ENCODE assay signal across 16 mouse cellular contexts in genomic region chr11:117205447-117205846, GRCm38 (mm10). TPM values are rescaled to one million over a fixed set of nuclear protein-coding genes. Genes with fewer than 3 reads are reported as not detected.
DNase-seq lines count a peak whose midpoint lies in the region; ATAC-seq and TF ChIP-seq lines count a peak whose summit lies in the region.
"Had no signal": no experiment of that assay in that cellular context is flagged by ENCODE, and none has a peak within 500 bp of the region (broad histone marks: within the 10 kb centered on the region; RNA-seq: fewer than 3 reads in every experiment).

No protein-coding gene starts in this region.

- 0 out of 2 replicates have a peak, but pooled peaks have one; percentile 26 for ATAC-seq in intestine, embryonic 15.5 days
- no peak for ATAC-seq in liver, embryonic 16.5 days (ENCODE audit: low read depth)
- ATAC-seq: activated CD4-positive, CD25-positive, alpha-beta regulatory T cell, adult 4 months; forebrain, embryonic 14.5 days had no signal

- peaks cover 39% of the 10 kb centered on the region for H3K4me1 ChIP-seq in liver, adult 2 months (ENCODE audit: control insufficient read depth, insufficient read depth, low read length)
- peaks cover 19% of the 10 kb centered on the region for H3K4me1 ChIP-seq in intestine, embryonic 15.5 days (replicated peaks)
- H3K4me1 ChIP-seq in liver, embryonic 16.5 days (ENCODE audit: control insufficient read depth, low read depth, low read length): peaks cover 15% of the 10 kb centered on the region

- no peak for TF ChIP-seq POLR2A in liver, adult 2 months (IDR thresholded peaks at IDR 0.05; ENCODE audit: extremely low read depth, insufficient read depth, low read length)

- 0 out of 2 replicates have a peak overlapping the region, but pooled peaks have one; percentile 0 for H3K4me3 ChIP-seq in liver, adult 2 months (ENCODE audit: insufficient read depth, low read depth, low read length)
- H3K4me3 ChIP-seq in intestine, embryonic 15.5 days (replicated peaks): no peak overlapping the region
- H3K4me3 ChIP-seq in liver, embryonic 16.5 days (ENCODE audit: low read depth, low read length): no peak overlapping the region
- H3K4me3 ChIP-seq: limb, embryonic 13.5 days; lung, embryonic 15.5 days had no signal

- no peaks in the 10 kb centered on the region for H3K9me3 ChIP-seq in intestine, embryonic 15.5 days
- H3K9me3 ChIP-seq in liver, embryonic 16.5 days (replicated peaks; ENCODE audit: control insufficient read depth, low read length): no peaks in the 10 kb centered on the region
- H3K9me3 ChIP-seq: limb, embryonic 13.5 days; lung, embryonic 15.5 days had no signal

- 24% methylated on average over 9 of the region's 9 CpGs for WGBS in liver, adult 2 months
- WGBS in intestine, embryonic 15.5 days: 73% methylated on average over 9 of the region's 9 CpGs
- 60% methylated on average over 9 of the region's 9 CpGs for WGBS in liver, embryonic 16.5 days (ENCODE audit: insufficient replicate concordance)

- peaks cover 25% of the 10 kb centered on the region; the same call in 1 of the 2 replicates for H3K79me2 ChIP-seq in liver, adult 2 months (ENCODE audit: control insufficient read depth, insufficient read depth, low read length)

- no peak overlapping the region for H3K4me2 ChIP-seq in intestine, embryonic 15.5 days (replicated peaks)
- H3K4me2 ChIP-seq in liver, embryonic 16.5 days (ENCODE audit: low read depth, low read length): peak overlapping the region; percentile 42
- H3K4me2 ChIP-seq: limb, embryonic 13.5 days; lung, embryonic 15.5 days had no signal

- TF ChIP-seq CTCF in liver, adult 2 months (IDR thresholded peaks at IDR 0.05; ENCODE audit: low read depth, low read length): no peak

- peak overlapping the region; percentile 89 for H3K27ac ChIP-seq in liver, adult 2 months (replicated peaks; ENCODE audit: insufficient read depth, low read depth, low read length)
- no peak overlapping the region for H3K27ac ChIP-seq in intestine, embryonic 15.5 days
- H3K27ac ChIP-seq in liver, embryonic 16.5 days (ENCODE audit: low read length): peak overlapping the region; percentile 81
- H3K27ac ChIP-seq: limb, embryonic 13.5 days; lung, embryonic 15.5 days had no signal

- DNase-seq in liver, adult 2 months (ENCODE audit: extremely low read depth, low read depth, low spot score): no peak
- DNase-seq in liver: no peak
- DNase-seq in embryo, embryonic 9.5 days (ENCODE audit: extremely low spot score): no peak
- DNase-seq in spleen, postnatal 4 days (ENCODE audit: low spot score in 2 of 2): no peak
- no peak for DNase-seq in right cerebral cortex, postnatal 25 days
- DNase-seq: cerebellum, adult 9-10 months; gastrocnemius, postnatal 14 days; lung, postnatal 4 days; retina, postnatal 1 day; thymus, adult 2 months had no signal

- H3K27me3 ChIP-seq in liver, adult 2 months (ENCODE audit: control insufficient read depth, insufficient read depth, low read length): no peaks in the 10 kb centered on the region
- 0 out of 2 replicates have a peak, but pooled peaks cover 4% of the 10 kb centered on the region for H3K27me3 ChIP-seq in intestine, embryonic 15.5 days (replicated peaks)
- H3K27me3 ChIP-seq in liver, embryonic 16.5 days (ENCODE audit: control insufficient read depth, insufficient read depth, low read depth, low read length): peaks cover 7% of the 10 kb centered on the region; the same call in 1 of the 2 replicates

- no peaks in the 10 kb centered on the region for H3K36me3 ChIP-seq in liver, adult 2 months (ENCODE audit: control insufficient read depth, insufficient read depth, low read length)
- no peaks in the 10 kb centered on the region for H3K36me3 ChIP-seq in intestine, embryonic 15.5 days
- no peaks in the 10 kb centered on the region for H3K36me3 ChIP-seq in liver, embryonic 16.5 days (ENCODE audit: control insufficient read depth, insufficient read depth)
- H3K36me3 ChIP-seq: limb, embryonic 13.5 days; lung, embryonic 15.5 days had no signal

- H3K9ac ChIP-seq in liver, adult 2 months (ENCODE audit: low read depth, low read length): peak overlapping the region; percentile 32
- H3K9ac ChIP-seq in intestine, embryonic 15.5 days: no peak overlapping the region
- H3K9ac ChIP-seq in liver, embryonic 16.5 days (ENCODE audit: low read depth, low read length): no peak overlapping the region
- H3K9ac ChIP-seq: limb, embryonic 13.5 days; lung, embryonic 15.5 days had no signal

RNA-seq across cellular contexts. Expression of gene Sept9, which starts 6.0 kb away (rescaled TPM):
- 18.8 and 20.7 TPM in 2 replicates for total RNA-seq in liver, adult 2 months (2014; rRNA removed)
- polyA plus RNA-seq in liver, adult 2 months (2012; rRNA removed): 21.2 and 29.0 TPM in 2 replicates
- 166 and 167 TPM in 2 replicates for polyA plus RNA-seq in intestine, embryonic 15.5 days (2015; fragmentation: Nextera tagmentation; extraction: Ambion mirVana)
- 39.1 and 40.8 TPM in 2 replicates for polyA plus RNA-seq in liver, embryonic 16.5 days (2015; fragmentation: Nextera tagmentation; extraction: Ambion mirVana)
